Mouse (Mus musculus) midbrain, embryonic 12.5 days (tissue): ENCODE measurements around the gene Ssh3. TPM values are rescaled to one million over a fixed set of nuclear protein-coding genes. Genes with fewer than 3 reads are reported as not detected.

Experiments
- ATAC-seq: fragments of 200-750 bp; cut with Nextera tagmentation; 2 replicates; pipeline ENCODE4 v1.8.0; 2017; ENCODE audit warnings: low read depth, moderate TSS enrichment, moderate library complexity; ENCODE audit not compliant: low FRiP score
- H3K27ac ChIP-seq: fragments of 300-500 bp; sonication (generic); replicated peaks from 2 replicates; pipeline ENCODE4 v1.5.1; 2016; ENCODE audit warnings: mild to moderate bottlenecking
- H3K27me3 ChIP-seq: fragments of 300-500 bp; sonication (generic); 2 replicates; pipeline ENCODE4 v1.6.1; 2016; ENCODE audit warnings: mild to moderate bottlenecking
- H3K36me3 ChIP-seq: fragments of 300-500 bp; sonication (generic); 2 replicates; pipeline ENCODE4 v1.6.1; 2016
- H3K4me1 ChIP-seq: fragments of 300-500 bp; sonication (generic); 2 replicates; pipeline ENCODE4 v1.6.1; 2016
- H3K4me2 ChIP-seq: fragments of 300-500 bp; sonication (generic); replicated peaks from 2 replicates; pipeline ENCODE4 v1.6.1; 2016; ENCODE audit warnings: mild to moderate bottlenecking, moderate library complexity
- H3K4me3 ChIP-seq: fragments of 300-500 bp; sonication (generic); 2 replicates; pipeline ENCODE4 v1.5.1; 2016; ENCODE audit warnings: mild to moderate bottlenecking
- H3K9ac ChIP-seq: fragments of 300-500 bp; sonication (generic); replicated peaks from 2 replicates; pipeline ENCODE4 v1.6.1; 2016; ENCODE audit warnings: mild to moderate bottlenecking, moderate library complexity
- H3K9me3 ChIP-seq: fragments of 300-500 bp; sonication (generic); 2 replicates; pipeline ENCODE4 v1.6.1; 2016; ENCODE audit warnings: mild to moderate bottlenecking
- WGBS: fragments of 180-500 bp; shearing (Covaris S2); methylation state at CpG from one replicate; pipeline ENCODE4 v1.1.7; 2016; 5-methylcytosine and 5-hydroxymethylcytosine counted together
- polyA plus RNA-seq: library from polyadenylated mRNA; unstranded; fragments of >200 nt; fragmentation: Nextera tagmentation; extraction: Ambion mirVana; gene quantifications from 2 replicates; pipeline ENCODE4 v1.2.1, GENCODE M21; 2016

Gene Ssh3
- 6.0 and 7.5 TPM in 2 replicates for polyA plus RNA-seq

DNA sequence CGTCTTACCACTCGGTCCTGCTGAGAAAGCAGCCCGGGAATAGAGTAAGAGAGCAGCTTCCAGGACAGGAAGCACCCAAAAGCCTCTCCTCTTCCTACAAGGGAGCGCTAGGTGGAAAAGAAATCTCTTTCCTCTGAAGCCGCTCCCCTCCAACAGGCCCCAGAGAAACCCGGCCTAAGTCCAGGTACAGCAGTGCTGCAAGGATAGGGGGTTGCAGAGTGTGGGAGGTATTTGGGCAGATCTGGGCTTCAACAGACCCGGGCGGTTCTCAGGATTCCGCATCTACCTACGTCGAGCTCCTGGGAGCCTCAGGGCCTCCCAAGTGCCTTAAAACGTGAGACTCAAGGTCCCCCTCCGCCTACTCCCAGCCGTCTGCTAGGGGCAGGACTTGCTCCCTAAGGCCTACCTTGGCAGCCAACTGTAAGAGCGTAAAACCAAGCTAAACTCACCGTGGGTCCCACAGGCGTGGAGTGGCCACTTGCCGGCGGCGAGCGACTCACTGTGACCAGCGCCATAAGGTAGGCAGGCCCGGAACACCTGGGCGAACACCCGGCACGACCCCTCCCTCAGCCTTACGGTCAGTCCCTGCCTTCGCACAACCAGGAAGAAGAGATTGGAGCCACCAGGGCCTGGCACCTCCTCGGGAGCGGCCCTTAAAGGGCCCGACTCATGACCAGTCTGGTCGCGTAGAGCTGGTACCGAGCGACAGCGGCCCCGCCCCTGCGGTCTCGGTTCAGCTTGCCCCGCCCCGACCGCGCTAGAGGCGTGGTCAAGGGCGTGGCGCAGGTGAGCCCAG is at the start of gene Ssh3:
TSS of gene Ssh3 (minus strand) at position 615 of the 796 bp plus-strand sequence.
- peaks cover 11% of the 10 kb centered on the region for H3K4me1 ChIP-seq
- peaks cover 7% of the 10 kb centered on the region for H3K36me3 ChIP-seq
- peak within 1 kb of the TSS; percentile 33 for H3K4me3 ChIP-seq
- peak within 1 kb of the TSS; percentile 49 for H3K4me2 ChIP-seq
- H3K27me3 ChIP-seq, result peaks cover 49% of the 10 kb centered on the region
- H3K9me3 ChIP-seq, result no peaks in the 10 kb centered on the region
- 8% methylated on average over 46 of the region's 46 CpGs for WGBS
- no peak within 1 kb of the TSS for H3K27ac ChIP-seq
- no peak for ATAC-seq
- H3K9ac ChIP-seq, result 0 out of 2 replicates have a peak within 1 kb of the TSS, but pooled peaks have one; percentile 4

DNA sequence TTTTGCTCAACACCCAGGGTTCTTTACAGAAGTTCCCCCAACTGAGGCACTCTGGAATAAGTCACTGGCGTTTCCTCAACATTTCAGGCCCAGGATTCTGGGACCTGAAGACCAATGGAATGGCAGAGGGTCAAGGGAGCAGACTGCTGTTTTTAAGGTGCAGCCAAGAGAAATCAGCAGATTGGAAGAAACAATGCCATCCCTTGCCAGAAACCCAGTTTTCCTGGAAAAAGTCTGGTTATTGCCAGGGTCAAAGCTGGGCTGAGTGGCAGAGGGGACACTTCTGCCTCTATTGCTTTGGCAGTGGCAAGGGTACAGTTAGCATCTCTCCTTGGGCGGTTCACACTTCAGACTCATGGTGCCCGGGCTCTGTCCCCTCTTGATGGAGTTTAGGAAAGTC is 48.2 kb upstream of the Ssh3 start:
- H3K27me3 ChIP-seq, result no peaks in the 10 kb centered on the region
- no peak overlapping the region for H3K9ac ChIP-seq
- no peak overlapping the region for H3K4me2 ChIP-seq
- ATAC-seq, result no peak
- no peaks in the 10 kb centered on the region for H3K9me3 ChIP-seq
- WGBS, result 92% methylated on average over 3 of the region's 3 CpGs
- no peaks in the 10 kb centered on the region for H3K4me1 ChIP-seq
- no peak overlapping the region for H3K27ac ChIP-seq
- no peak overlapping the region for H3K4me3 ChIP-seq
- peaks cover 66% of the 10 kb centered on the region for H3K36me3 ChIP-seq

DNA sequence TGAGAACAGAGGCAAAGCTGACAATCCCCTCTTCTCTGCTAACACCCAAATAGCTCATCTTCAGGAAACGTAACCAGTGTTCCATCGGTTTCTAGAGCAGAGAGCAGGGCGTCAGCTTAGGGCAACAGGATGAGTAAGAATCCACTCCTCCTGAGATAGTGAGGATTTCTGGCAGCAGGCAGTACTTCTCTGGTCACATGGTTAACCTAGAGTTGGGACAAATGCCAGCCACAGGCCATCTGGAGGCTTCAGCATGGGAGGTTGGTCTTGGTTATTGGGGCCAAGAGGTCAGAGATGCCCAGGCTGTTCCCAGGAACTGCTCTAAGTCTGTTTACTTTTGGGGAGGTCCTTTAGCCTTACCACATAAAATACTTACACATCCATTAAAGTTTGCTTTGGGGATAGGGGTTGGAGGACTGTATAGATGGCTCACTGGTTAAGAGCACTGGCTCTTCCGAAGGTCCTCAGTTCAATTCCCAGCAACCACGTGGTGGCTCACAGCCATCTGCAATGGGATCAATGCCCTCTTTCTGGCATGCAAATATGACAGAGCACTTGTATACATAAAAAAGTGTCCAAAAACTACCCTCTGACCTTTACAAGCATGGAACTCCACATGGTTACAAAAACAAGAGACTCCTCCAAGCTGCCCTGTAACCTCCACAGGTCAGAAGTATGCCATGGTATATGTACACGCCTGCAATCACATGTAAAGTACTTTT is 46.4 kb upstream of the Ssh3 start:
- no peaks in the 10 kb centered on the region for H3K27me3 ChIP-seq
- no peak for ATAC-seq

DNA sequence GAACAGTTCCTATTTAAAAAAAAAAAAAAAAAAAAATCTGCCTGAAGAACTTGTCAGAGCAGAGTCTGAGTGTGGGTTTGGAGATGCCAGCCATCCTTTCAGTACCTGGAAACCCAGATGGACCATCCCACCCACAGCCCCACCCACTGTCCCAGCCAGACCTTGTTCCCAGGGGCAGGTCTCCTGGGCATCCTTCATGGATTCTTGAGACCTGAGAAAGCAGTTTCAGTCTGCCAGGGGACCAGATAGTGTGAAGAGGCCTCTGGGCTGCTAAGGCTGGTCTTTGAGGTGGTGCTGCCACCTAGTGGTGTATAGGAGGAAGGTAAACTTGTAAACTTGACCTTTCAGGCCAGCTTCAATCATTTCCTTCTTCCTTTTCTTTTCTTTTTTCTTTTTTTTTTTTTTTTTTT is 40.8 kb upstream of the Ssh3 start:
- no peak for ATAC-seq

More for the DNA sequence above, 46.4 kb upstream of the Ssh3 start:
- peaks cover 51% of the 10 kb centered on the region for H3K36me3 ChIP-seq
- H3K4me2 ChIP-seq, result no peak overlapping the region
- H3K9me3 ChIP-seq, result no peaks in the 10 kb centered on the region
- H3K9ac ChIP-seq, result no peak overlapping the region
- H3K4me1 ChIP-seq, result no peaks in the 10 kb centered on the region
- 83% methylated on average over 6 of the region's 6 CpGs for WGBS
- no peak overlapping the region for H3K4me3 ChIP-seq
- H3K27ac ChIP-seq, result no peak overlapping the region

DNA sequence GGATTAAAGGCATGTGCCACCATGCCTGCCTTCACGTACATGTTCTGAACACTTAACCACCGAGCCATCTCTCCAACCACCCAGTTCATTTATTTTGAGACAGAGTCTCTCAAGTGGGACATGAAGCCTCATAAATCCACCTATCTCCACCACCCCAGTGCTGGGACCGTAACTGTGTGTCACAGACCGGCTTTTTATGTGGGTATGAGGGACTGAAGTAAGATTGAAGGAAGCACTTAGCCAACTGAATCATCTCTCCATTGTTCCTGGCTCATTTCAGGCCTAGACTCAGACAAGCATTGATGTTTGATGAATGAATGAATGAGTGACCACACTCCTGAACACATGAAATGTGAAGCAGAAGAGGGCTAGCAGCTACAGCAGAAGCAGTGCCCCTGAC is 40.3 kb upstream of the Ssh3 start:
- peaks cover 7% of the 10 kb centered on the region for H3K36me3 ChIP-seq
- H3K9ac ChIP-seq, result no peak overlapping the region
- no peak overlapping the region for H3K4me2 ChIP-seq
- no peaks in the 10 kb centered on the region for H3K27me3 ChIP-seq
- WGBS, result 94% methylated on average over 4 of the region's 4 CpGs
- ATAC-seq, result no peak
- no peak overlapping the region for H3K4me3 ChIP-seq
- H3K27ac ChIP-seq, result no peak overlapping the region
- no peaks in the 10 kb centered on the region for H3K9me3 ChIP-seq
- peaks cover 15% of the 10 kb centered on the region for H3K4me1 ChIP-seq

More for the DNA sequence above, 40.8 kb upstream of the Ssh3 start:
- H3K36me3 ChIP-seq, result peaks cover 7% of the 10 kb centered on the region
- H3K27ac ChIP-seq, result no peak overlapping the region
- no peak overlapping the region for H3K4me3 ChIP-seq
- H3K27me3 ChIP-seq, result no peaks in the 10 kb centered on the region
- no peak overlapping the region for H3K4me2 ChIP-seq
- peaks cover 10% of the 10 kb centered on the region for H3K4me1 ChIP-seq
- H3K9me3 ChIP-seq, result no peaks in the 10 kb centered on the region
- no peak overlapping the region for H3K9ac ChIP-seq

DNA sequence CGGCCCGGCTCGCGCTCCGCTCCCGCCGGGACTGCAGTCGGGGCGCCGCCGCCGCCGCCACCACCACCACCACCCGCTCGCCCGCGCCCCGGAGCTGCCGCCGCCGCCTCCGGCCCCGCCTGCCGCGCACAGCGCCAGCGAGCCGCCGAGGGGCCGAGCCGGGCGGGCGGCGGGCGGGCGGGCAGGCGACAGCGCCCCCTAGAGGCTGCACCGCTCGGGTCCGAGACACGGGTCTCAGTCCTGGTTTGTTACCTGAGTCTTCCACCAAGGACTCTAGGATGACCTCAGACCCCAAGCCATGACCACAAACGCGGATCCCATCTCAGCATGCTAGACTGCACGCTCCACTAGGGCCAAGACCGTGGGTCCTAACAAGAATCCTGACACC is 37.2 kb upstream of the Ssh3 start, which contains the start of gene Grk2:
TSS of gene Grk2 (minus strand) at position 33 of the 388 bp plus-strand sequence.
- peak; percentile 84 for ATAC-seq
- H3K4me2 ChIP-seq, result peak within 1 kb of the TSS; percentile 78
- H3K4me1 ChIP-seq, result peaks cover 46% of the 10 kb centered on the region
- no peaks in the 10 kb centered on the region for H3K27me3 ChIP-seq
- H3K9ac ChIP-seq, result peak within 1 kb of the TSS; percentile 95
- peak within 1 kb of the TSS; percentile 95 for H3K4me3 ChIP-seq
- no peaks in the 10 kb centered on the region for H3K36me3 ChIP-seq
- H3K27ac ChIP-seq, result peak within 1 kb of the TSS; percentile 73
- 7% methylated on average over 4 of the region's 46 CpGs for WGBS
- H3K9me3 ChIP-seq, result no peaks in the 10 kb centered on the region

DNA sequence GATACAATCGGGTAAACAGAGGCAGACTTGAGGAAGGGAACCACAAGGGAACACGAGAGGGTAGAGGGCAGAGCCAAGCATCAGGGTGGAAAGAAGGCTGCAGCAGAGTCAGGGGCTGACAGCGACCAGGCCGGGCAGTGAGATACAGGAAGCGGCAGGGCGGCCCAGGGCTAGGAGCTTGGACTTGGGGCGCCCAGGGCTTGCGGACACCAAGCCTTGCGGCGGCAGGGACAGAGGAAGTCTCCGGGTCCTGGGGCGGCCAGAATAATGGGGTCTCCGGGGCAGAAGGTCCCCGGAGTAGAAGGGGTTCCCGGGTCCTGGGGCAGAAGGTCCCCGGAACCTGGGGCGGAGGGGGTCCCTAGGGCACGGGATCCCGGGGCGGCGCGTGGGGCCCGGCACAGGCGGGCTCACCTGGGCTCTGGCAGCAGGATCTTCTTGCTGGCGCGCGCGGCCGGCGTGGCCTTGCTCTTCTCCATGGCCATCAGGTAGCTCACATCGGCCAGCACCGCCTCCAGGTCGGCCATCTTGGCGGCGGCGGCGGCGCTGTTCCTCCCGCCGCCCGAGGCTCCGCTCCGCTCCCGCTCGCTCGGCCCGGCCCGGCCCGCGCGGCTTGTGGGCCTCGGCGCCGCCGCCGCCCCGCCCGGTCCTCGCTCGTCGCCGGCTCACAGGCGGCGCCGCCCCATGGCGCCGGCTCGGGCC is 36.7 kb upstream of the Ssh3 start:
- WGBS, result under 1% methylated on average over 47 of the region's 68 CpGs

DNA sequence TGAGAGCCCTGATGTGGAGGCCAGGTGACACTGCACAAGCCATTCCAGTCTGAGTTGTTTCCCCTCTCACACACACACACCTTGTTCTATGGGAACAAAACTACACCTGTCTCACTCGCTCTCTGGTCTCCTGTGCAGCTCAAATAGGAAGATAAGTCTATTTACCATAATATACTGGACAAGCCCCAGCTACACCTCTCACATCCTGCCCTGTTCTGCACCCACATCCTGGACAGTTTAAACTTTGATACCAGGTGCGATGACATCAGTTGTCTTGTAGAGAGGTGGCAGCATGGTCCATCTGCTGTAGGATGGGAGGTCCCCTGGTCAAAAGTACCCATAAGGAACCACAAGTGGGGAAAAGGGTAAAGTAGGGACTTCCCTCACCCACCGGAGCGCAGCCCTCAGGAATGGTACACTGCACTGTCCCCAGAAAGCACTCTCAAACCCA is 35.9 kb upstream of the Ssh3 start:
- Histone ChIP-seq H3K4me1 (peaks cover 48% of the 10 kb centered on the region), H3K4me2 (peak overlapping the region; percentile 78), H3K9ac (peak overlapping the region; percentile 95), H3K9me3 (no peaks in the 10 kb centered on the region), H3K27ac (no peak overlapping the region), H3K4me3 (peak overlapping the region; percentile 95), H3K36me3 (no peaks in the 10 kb centered on the region), H3K27me3 (no peaks in the 10 kb centered on the region)
- 63% methylated on average over 4 of the region's 4 CpGs for WGBS
- ATAC-seq, result no peak

More for the DNA sequence above, 36.7 kb upstream of the Ssh3 start:
- Histone ChIP-seq H3K27me3 (no peaks in the 10 kb centered on the region), H3K4me1 (peaks cover 48% of the 10 kb centered on the region), H3K36me3 (no peaks in the 10 kb centered on the region), H3K27ac (peak overlapping the region; percentile 73), H3K9me3 (no peaks in the 10 kb centered on the region), H3K4me2 (peak overlapping the region; percentile 78), H3K4me3 (peak overlapping the region; percentile 95), H3K9ac (peak overlapping the region; percentile 95)
- ATAC-seq, result peak; percentile 76

DNA sequence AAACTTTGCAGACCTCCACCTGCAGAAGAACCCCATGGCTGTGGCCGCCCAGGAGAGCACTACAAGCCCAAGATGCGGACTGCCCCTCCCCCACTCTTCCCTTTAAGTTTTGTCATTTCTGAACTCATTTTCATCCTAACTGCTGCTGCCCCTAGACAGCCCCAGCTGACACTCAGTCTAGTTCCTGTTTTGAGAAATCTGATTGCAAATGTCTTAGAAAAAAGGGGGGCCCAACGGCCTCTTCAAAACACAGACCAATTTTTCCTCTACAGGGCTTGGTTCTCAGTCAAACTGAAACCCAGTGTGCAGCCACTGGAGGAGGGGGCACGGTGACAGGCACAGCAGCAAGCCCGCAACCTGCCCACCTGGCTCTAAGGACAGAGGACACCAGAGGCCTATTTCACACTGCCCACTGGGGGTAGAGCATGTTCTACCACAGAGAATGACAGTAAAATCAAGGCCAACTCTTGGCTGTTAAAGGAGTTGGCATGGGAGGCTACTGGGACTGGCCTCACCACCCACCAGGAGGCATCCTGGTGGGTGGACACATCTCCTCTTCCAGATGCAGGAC is 35.4 kb upstream of the Ssh3 start:
- H3K9me3 ChIP-seq, result no peaks in the 10 kb centered on the region
- ATAC-seq, result no peak
- peak overlapping the region; percentile 95 for H3K4me3 ChIP-seq
- no peaks in the 10 kb centered on the region for H3K27me3 ChIP-seq
- 79% methylated on average over 5 of the region's 5 CpGs for WGBS
- no peak overlapping the region for H3K27ac ChIP-seq
- peak overlapping the region; percentile 95 for H3K9ac ChIP-seq
- no peaks in the 10 kb centered on the region for H3K36me3 ChIP-seq
- peaks cover 48% of the 10 kb centered on the region for H3K4me1 ChIP-seq
- peak overlapping the region; percentile 78 for H3K4me2 ChIP-seq

DNA sequence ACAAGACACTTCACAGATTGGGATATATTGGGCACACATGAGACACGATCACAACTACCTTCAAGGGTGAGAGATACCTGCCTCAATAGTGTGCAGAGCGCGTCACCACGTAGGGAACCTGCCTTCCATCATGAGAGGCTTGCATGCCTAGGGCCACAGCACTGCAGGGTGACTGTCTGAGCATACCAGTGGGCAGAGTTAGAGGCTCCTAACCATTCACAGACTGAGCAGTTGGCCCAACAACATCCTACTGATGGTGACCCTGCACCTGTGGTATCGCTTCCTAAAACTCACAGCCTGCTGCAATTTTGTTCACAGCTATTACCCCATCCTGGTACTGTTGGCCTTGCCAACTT is 34.6 kb upstream of the Ssh3 start:
- ATAC-seq, result no peak

DNA sequence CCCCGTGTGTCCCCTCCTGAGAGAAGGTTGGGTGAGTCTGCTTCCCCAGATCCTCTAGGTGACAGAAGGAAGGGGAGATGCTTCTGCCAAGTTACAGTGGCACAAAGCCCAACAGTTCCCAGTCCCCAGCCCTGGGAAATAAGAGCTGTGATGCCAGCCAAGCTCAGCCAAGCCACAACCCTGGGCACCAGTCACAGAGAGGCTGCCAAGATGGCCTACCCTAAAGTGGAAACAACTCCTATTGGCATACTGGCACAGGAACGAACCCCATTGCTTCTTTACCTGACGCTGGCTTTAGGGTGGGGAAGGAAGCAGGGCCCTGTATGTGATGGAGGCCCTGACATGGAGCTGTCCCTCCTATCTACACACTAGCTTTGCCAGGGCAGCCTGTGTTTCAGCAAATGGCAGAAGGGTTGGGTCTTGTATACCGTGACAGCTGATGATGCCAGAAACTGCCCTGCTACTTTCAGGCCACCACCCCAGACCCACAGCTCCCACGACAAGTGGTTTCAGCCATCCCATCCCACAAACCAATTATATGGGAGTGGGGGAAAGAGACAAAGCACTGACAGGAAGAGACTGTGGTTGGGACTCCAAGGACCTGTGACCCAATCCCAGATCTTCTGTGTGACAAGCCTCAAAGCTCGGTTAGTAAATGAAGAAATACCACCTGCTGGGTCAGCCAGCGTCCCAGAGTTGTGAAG is 34.1 kb upstream of the Ssh3 start:
- no peak overlapping the region for H3K4me3 ChIP-seq
- H3K36me3 ChIP-seq, result no peaks in the 10 kb centered on the region
- no peaks in the 10 kb centered on the region for H3K27me3 ChIP-seq
- ATAC-seq, result no peak
- peak overlapping the region; percentile 22 for H3K4me2 ChIP-seq
- no peak overlapping the region for H3K9ac ChIP-seq
- WGBS, result 78% methylated on average over 7 of the region's 7 CpGs
- peaks cover 48% of the 10 kb centered on the region for H3K4me1 ChIP-seq
- no peaks in the 10 kb centered on the region for H3K9me3 ChIP-seq
- H3K27ac ChIP-seq, result peak overlapping the region; percentile 76; the same call in 1 of the 2 replicates

More for the DNA sequence above, 34.6 kb upstream of the Ssh3 start:
- no peaks in the 10 kb centered on the region for H3K9me3 ChIP-seq
- H3K36me3 ChIP-seq, result no peaks in the 10 kb centered on the region
- no peak overlapping the region for H3K27ac ChIP-seq
- no peaks in the 10 kb centered on the region for H3K27me3 ChIP-seq
- H3K4me2 ChIP-seq, result 0 out of 2 replicates have a peak overlapping the region, but pooled peaks have one; percentile 7
- no peak overlapping the region for H3K4me3 ChIP-seq
- 94% methylated on average over 5 of the region's 5 CpGs for WGBS
- no peak overlapping the region for H3K9ac ChIP-seq
- peaks cover 48% of the 10 kb centered on the region for H3K4me1 ChIP-seq
